Mouse (Mus musculus) hindbrain, embryonic 14.5 days (tissue): ENCODE results near the gene Exo5. TPM values are rescaled to one million over a fixed set of nuclear protein-coding genes. Genes with fewer than 3 reads are reported as not detected.
A peak's percentile ranks its signal among the peaks of the same experiment; 100 is the strongest.

Experiments
- ATAC-seq: fragments of 200-750 bp; cut with Nextera tagmentation; 2 replicates; pipeline ENCODE4 v1.8.0; 2017; ENCODE audit warnings: moderate number of reproducible peaks, mild to moderate bottlenecking, moderate TSS enrichment, moderate library complexity; ENCODE audit not compliant: low FRiP score
- DNase-seq: peaks from one replicate; pipeline ENCODE4 v3.0.0-alpha.2; 2015; ENCODE audit warnings: low spot score
- H3K27ac ChIP-seq: fragments of 300-500 bp; sonication (generic); 2 replicates; pipeline ENCODE4 v1.5.1; 2014; ENCODE audit warnings: mild to moderate bottlenecking, moderate library complexity
- H3K27me3 ChIP-seq: fragments of 300-500 bp; sonication (generic); 2 replicates; pipeline ENCODE4 v1.6.1; 2014; ENCODE audit warnings: mild to moderate bottlenecking, low read length, mixed read lengths; ENCODE audit not compliant: control insufficient read depth, insufficient read depth
- H3K36me3 ChIP-seq: fragments of 300-500 bp; sonication (generic); replicated peaks from 2 replicates; pipeline ENCODE4 v1.6.1; 2014; ENCODE audit not compliant: control insufficient read depth, insufficient read depth
- H3K4me1 ChIP-seq: fragments of 300-500 bp; sonication (generic); replicated peaks from 2 replicates; pipeline ENCODE4 v1.6.1; 2014; ENCODE audit warnings: antibody characterized with exemption, low read length, mixed read lengths; ENCODE audit not compliant: control insufficient read depth, insufficient read depth
- H3K4me2 ChIP-seq: fragments of 300-500 bp; sonication (generic); replicated peaks from 2 replicates; pipeline ENCODE4 v1.6.1; 2014; ENCODE audit warnings: mild to moderate bottlenecking, moderate library complexity
- H3K4me3 ChIP-seq: fragments of 300-500 bp; sonication (generic); replicated peaks from 2 replicates; pipeline ENCODE4 v1.5.1; 2014; ENCODE audit warnings: mild to moderate bottlenecking, low read length
- H3K9ac ChIP-seq: fragments of 300-500 bp; sonication (generic); 2 replicates; pipeline ENCODE4 v1.6.1; 2014
- H3K9me3 ChIP-seq: fragments of 300-500 bp; sonication (generic); 2 replicates; pipeline ENCODE4 v1.6.1; 2016; ENCODE audit warnings: low read length; ENCODE audit not compliant: control insufficient read depth
- WGBS: fragments of 180-500 bp; shearing (Covaris S2); extraction: QIAGEN DNeasy Blood & Tissue Kit; methylation state at CpG from one replicate; pipeline ENCODE4 v1.1.7; 2014; 5-methylcytosine and 5-hydroxymethylcytosine counted together
- polyA plus RNA-seq: library from polyadenylated mRNA; unstranded; fragments of >200 nt; fragmentation: Nextera tagmentation; extraction: Ambion mirVana; gene quantifications from 2 replicates; pipeline ENCODE4 v1.2.1, GENCODE M21; 2014

Exo5 gene
- polyA plus RNA-seq, 1 experiment from 2014 or later = 29.6 TPM

DNA sequence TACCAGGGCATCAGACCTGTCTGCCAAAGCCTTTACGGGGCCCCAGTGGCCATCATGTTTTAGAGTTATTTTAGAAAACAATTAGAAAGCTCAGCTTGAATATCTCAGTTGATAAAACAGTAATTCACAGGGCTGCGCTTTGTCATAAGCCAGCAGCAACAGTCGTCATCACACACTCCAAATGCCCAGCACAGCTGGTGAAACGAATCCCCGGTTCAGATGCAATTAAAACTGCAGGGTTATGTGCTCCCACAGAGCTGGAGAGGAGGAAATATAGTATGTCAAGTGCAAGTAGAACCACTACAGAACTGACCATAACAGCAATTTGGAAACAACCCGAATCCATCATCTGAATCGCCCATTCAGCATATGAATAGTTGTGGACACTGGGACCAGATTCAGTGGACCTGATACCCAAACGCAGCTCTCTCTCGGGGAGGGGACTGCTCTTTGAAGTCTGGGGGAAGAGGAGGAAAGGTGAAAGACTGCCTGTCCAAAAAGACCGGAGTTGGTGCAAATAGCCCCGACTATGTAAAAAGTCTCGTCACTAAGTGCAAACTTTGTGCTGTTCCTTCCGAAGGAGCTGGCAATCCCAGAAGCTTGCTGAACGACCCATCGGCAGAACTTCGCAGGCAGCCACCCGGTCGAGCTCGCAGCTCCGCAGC, 26.1 kb upstream of the Exo5 start:
- H3K4me1 ChIP-seq = peaks cover 12% of the 10 kb centered on the region; the same call in 1 of the 2 replicates
- H3K36me3 ChIP-seq = peaks cover 8% of the 10 kb centered on the region
- no peak; the same call in 1 of the 2 replicates for ATAC-seq
- H3K4me3 ChIP-seq = peak overlapping the region; percentile 74
- H3K27me3 ChIP-seq = no peaks in the 10 kb centered on the region
- H3K9ac ChIP-seq = peak overlapping the region; percentile 69
- peak overlapping the region; percentile 73 for H3K27ac ChIP-seq
- H3K4me2 ChIP-seq = peak overlapping the region; percentile 84
- no peak for DNase-seq
- 7% methylated on average over 20 of the region's 20 CpGs for WGBS
- no peaks in the 10 kb centered on the region for H3K9me3 ChIP-seq

DNA sequence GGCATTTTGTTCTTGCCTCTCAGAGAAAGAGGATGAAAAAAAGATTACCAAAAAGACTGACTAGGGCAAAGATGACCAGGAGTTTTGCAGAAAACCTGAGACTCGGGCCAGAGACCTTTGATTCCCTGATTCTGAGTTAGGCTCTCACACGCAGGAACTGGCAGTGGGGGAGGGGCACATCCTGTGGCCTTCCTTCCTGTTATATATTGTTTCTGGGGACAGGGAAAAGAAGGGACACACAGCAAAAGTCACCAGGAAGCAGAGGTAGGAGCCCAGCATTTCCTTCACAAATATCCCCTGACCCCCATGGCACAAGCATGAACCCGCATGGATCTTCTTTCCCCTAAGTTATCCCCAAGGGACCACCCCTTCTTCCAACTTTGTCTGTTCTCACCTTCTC, 24.1 kb upstream of the Exo5 start:
- ATAC-seq = no peak
- 80% methylated on average over 3 of the region's 3 CpGs for WGBS
- H3K36me3 ChIP-seq = peaks cover 8% of the 10 kb centered on the region
- no peak overlapping the region for H3K4me2 ChIP-seq
- DNase-seq = no peak
- no peak overlapping the region for H3K27ac ChIP-seq
- H3K27me3 ChIP-seq = no peaks in the 10 kb centered on the region
- H3K9ac ChIP-seq = no peak overlapping the region
- peaks cover 12% of the 10 kb centered on the region; the same call in 1 of the 2 replicates for H3K4me1 ChIP-seq
- H3K9me3 ChIP-seq = no peaks in the 10 kb centered on the region
- H3K4me3 ChIP-seq = no peak overlapping the region

DNA sequence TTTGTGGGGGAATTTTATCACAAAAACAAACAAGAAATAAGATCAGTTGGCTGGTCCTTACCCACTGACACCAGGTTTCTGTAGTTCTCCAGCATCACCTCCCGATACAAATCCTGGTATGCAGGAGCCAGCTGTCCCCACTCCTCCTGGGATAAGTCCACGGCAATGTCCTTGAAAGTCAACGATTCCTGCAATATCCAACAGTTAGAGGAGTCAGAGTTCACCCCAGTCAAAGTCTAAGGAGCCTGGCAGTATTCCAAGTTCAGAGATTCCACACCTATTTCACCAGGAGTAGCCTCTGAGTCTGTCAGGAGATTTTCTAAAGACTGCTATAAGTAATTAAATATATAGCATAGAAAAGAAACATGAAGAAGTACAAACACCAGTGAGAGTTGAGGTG, 10.2 kb upstream of the Exo5 start:
- Histone ChIP-seq H3K4me3 (no peak overlapping the region), H3K27me3 (no peaks in the 10 kb centered on the region), H3K9me3 (0 out of 2 replicates have a peak, but pooled peaks cover 5% of the 10 kb centered on the region), H3K4me1 (no peaks in the 10 kb centered on the region), H3K36me3 (peaks cover 9% of the 10 kb centered on the region; the same call in 1 of the 2 replicates), H3K27ac (no peak overlapping the region), H3K9ac (no peak overlapping the region), H3K4me2 (no peak overlapping the region)
- no peak for ATAC-seq
- 90% methylated on average over 3 of the region's 3 CpGs for WGBS
- DNase-seq = no peak

- Histone ChIP-seq H3K4me2 (no peak overlapping the region), H3K27ac (no peak overlapping the region), H3K4me3 (no peak overlapping the region), H3K36me3 (peaks cover 9% of the 10 kb centered on the region; the same call in 1 of the 2 replicates), H3K9ac (no peak overlapping the region), H3K27me3 (no peaks in the 10 kb centered on the region), H3K4me1 (no peaks in the 10 kb centered on the region), H3K9me3 (0 out of 2 replicates have a peak, but pooled peaks cover 5% of the 10 kb centered on the region)
- ATAC-seq (no peak), DNase-seq (no peak)
- 96% methylated on average over 18 of the region's 18 CpGs for WGBS
Measured at GRCm38 (mm10) chr4:120930736-120931135, 5.9 kb upstream of the Exo5 start.

- no peaks in the 10 kb centered on the region for H3K27me3 ChIP-seq
- peaks cover 9% of the 10 kb centered on the region; the same call in 1 of the 2 replicates for H3K36me3 ChIP-seq
- H3K4me2 ChIP-seq = no peak overlapping the region
- peaks cover 5% of the 10 kb centered on the region; the same call in 1 of the 2 replicates for H3K4me1 ChIP-seq
- no peak overlapping the region for H3K9ac ChIP-seq
- H3K9me3 ChIP-seq = 0 out of 2 replicates have a peak, but pooled peaks cover 5% of the 10 kb centered on the region
- no peak overlapping the region for H3K4me3 ChIP-seq
- H3K27ac ChIP-seq = no peak overlapping the region
- ATAC-seq = no peak
- DNase-seq = no peak
- 82% methylated on average over 3 of the region's 3 CpGs for WGBS
Measured at GRCm38 (mm10) chr4:120928686-120929085, 3.9 kb upstream of the Exo5 start.

GRCm38 (mm10) chr4:120925386-120925785, 569 bp upstream of the Exo5 start:
- Histone ChIP-seq H3K9me3 (peaks cover 21% of the 10 kb centered on the region), H3K27me3 (no peaks in the 10 kb centered on the region), H3K36me3 (peaks cover 20% of the 10 kb centered on the region), H3K9ac (peak overlapping the region; percentile 66), H3K4me3 (peak overlapping the region; percentile 45), H3K4me2 (peak overlapping the region; percentile 65), H3K27ac (peak overlapping the region; percentile 84), H3K4me1 (peaks cover 5% of the 10 kb centered on the region; the same call in 1 of the 2 replicates)
- WGBS = 23% methylated on average over 3 of the region's 3 CpGs
- ATAC-seq (0 out of 2 replicates have a peak, but pooled peaks have one; percentile 44), DNase-seq (no peak)

DNA sequence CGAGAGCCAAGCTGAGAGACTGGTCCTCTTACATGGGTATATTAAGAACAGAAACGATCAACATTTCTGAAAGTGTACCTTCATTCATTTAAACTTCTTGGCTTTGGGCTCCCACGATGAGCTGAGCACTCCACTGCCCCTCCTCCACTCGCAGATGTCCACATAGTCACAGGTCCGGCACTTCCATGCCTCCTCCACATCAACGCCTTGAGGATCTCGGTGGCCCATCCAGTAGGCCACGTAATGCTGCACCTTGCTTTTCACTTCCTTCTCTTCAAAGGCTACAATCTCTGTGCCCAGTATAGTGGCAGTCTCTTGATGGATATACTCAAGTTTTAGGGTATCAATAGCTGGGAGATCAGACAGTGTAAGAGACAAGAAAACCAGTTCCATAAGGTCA, 3.4 kb downstream of the Exo5 start:
- Histone ChIP-seq H3K9ac (no peak overlapping the region), H3K27me3 (no peaks in the 10 kb centered on the region), H3K4me1 (peaks cover 5% of the 10 kb centered on the region; the same call in 1 of the 2 replicates), H3K36me3 (peaks cover 29% of the 10 kb centered on the region), H3K4me2 (no peak overlapping the region), H3K4me3 (no peak overlapping the region), H3K27ac (no peak overlapping the region), H3K9me3 (peaks cover 22% of the 10 kb centered on the region)
- no peak for ATAC-seq
- 96% methylated on average over 8 of the region's 8 CpGs for WGBS
- no peak for DNase-seq

GRCm38 (mm10) chr4:120914501-120914900, 10.3 kb downstream of the Exo5 start:
- Histone ChIP-seq H3K27me3 (no peaks in the 10 kb centered on the region), H3K9ac (no peak overlapping the region), H3K4me2 (no peak overlapping the region), H3K4me3 (no peak overlapping the region), H3K27ac (no peak overlapping the region), H3K36me3 (0 out of 2 replicates have a peak, but pooled peaks cover 2% of the 10 kb centered on the region), H3K9me3 (no peaks in the 10 kb centered on the region), H3K4me1 (no peaks in the 10 kb centered on the region)
- ATAC-seq (no peak), DNase-seq (no peak)
- WGBS = 79% methylated on average over 4 of the region's 4 CpGs

DNA sequence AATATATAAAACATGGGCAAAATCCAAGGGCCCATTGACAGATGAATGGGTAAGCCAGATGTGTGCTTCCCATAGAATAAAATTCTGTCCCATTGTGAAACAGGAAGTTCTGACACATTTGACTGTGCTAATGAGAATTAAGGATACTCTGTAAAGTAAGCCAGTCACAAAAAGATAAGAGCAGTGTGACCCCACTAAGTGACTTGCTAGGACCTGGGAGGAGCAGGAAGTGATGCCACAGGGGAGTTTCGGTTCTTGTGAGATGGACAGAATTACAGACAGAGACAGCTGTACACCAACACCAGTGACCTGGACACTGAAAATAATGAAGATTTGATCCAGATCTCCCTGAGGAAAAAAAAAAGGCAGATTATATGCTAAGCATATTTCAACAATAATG, 11.0 kb downstream of the Exo5 start:
- Histone ChIP-seq H3K27ac (no peak overlapping the region), H3K36me3 (no peaks in the 10 kb centered on the region), H3K9me3 (no peaks in the 10 kb centered on the region), H3K27me3 (no peaks in the 10 kb centered on the region), H3K4me2 (no peak overlapping the region), H3K4me1 (no peaks in the 10 kb centered on the region), H3K9ac (no peak overlapping the region), H3K4me3 (no peak overlapping the region)
- no peak for DNase-seq
- 82% methylated on average over 1 of the region's 1 CpGs for WGBS
- no peak for ATAC-seq
